Comparison of ENCODE assay signal across 8 mouse cellular contexts in genomic region chr6:37895646-37896435, GRCm38 (mm10). TPM values are rescaled to one million over a fixed set of nuclear protein-coding genes. Genes with fewer than 3 reads are reported as not detected.
DNase-seq lines count a peak whose midpoint lies in the region; ATAC-seq and TF ChIP-seq lines count a peak whose summit lies in the region.

No protein-coding gene starts in this region.

- no peaks in the 10 kb centered on the region; the same call in 1 of the 2 replicates for H3K4me1 ChIP-seq in liver, adult 2 months (ENCODE audit: control insufficient read depth, insufficient read depth, low read length)
- no peaks in the 10 kb centered on the region; the same call in 1 of the 2 replicates for H3K4me1 ChIP-seq in liver, embryonic 12.5 days
- no peaks in the 10 kb centered on the region for H3K4me1 ChIP-seq in forebrain, postnatal 0 days (ENCODE audit: insufficient read depth)
- peaks cover 8% of the 10 kb centered on the region for H3K4me1 ChIP-seq in limb, embryonic 13.5 days

- no peak for TF ChIP-seq POLR2A in liver, adult 2 months (IDR thresholded peaks at IDR 0.05; ENCODE audit: extremely low read depth, insufficient read depth, low read length)

- 77% methylated on average over 5 of the region's 5 CpGs for WGBS in liver, adult 2 months
- 76% methylated on average over 5 of the region's 5 CpGs for WGBS in liver, embryonic 12.5 days (ENCODE audit: insufficient replicate concordance)
- 52% methylated on average over 5 of the region's 5 CpGs for WGBS in forebrain, postnatal 0 days
- 72% methylated on average over 5 of the region's 5 CpGs for WGBS in limb, embryonic 13.5 days

- H3K9ac ChIP-seq in liver, adult 2 months (ENCODE audit: low read depth, low read length), result no peak overlapping the region
- no peak overlapping the region for H3K9ac ChIP-seq in liver, embryonic 12.5 days
- no peak overlapping the region for H3K9ac ChIP-seq in forebrain, postnatal 0 days
- H3K9ac ChIP-seq in limb, embryonic 13.5 days, result no peak overlapping the region

- TF ChIP-seq CTCF in liver, adult 2 months (IDR thresholded peaks at IDR 0.05; ENCODE audit: low read depth, low read length), result no peak
- TF ChIP-seq CTCF in forebrain, postnatal 0 days (IDR thresholded peaks at IDR 0.05; ENCODE audit: low read depth), result no peak

- H3K4me2 ChIP-seq in liver, embryonic 12.5 days, result no peak overlapping the region
- H3K4me2 ChIP-seq in forebrain, postnatal 0 days (ENCODE audit: low read depth), result no peak overlapping the region
- no peak overlapping the region for H3K4me2 ChIP-seq in limb, embryonic 13.5 days (replicated peaks)

- H3K27me3 ChIP-seq in liver, adult 2 months (ENCODE audit: control insufficient read depth, insufficient read depth, low read length), result no peaks in the 10 kb centered on the region
- H3K27me3 ChIP-seq in liver, embryonic 12.5 days (replicated peaks), result no peaks in the 10 kb centered on the region
- H3K27me3 ChIP-seq in forebrain, postnatal 0 days (ENCODE audit: insufficient read depth, low read length), result no peaks in the 10 kb centered on the region
- H3K27me3 ChIP-seq in limb, embryonic 13.5 days, result no peaks in the 10 kb centered on the region

- H3K9me3 ChIP-seq in liver, embryonic 12.5 days (replicated peaks), result 0 out of 2 replicates have a peak, but pooled peaks cover 6% of the 10 kb centered on the region
- H3K9me3 ChIP-seq in forebrain, postnatal 0 days (ENCODE audit: low read length), result no peaks in the 10 kb centered on the region
- peaks cover 12% of the 10 kb centered on the region for H3K9me3 ChIP-seq in limb, embryonic 13.5 days

- no peak for ATAC-seq in liver, embryonic 12.5 days
- ATAC-seq in activated CD4-positive, CD25-positive, alpha-beta regulatory T cell, adult 4 months, result peak; percentile 46
- peak; percentile 87 for ATAC-seq in forebrain, postnatal 0 days
- peak; percentile 44 for ATAC-seq in inflammation-experienced regulatory T-cells, adult 6 months
- peak; percentile 87 for ATAC-seq in limb, embryonic 13.5 days (ENCODE audit: low FRiP score, low read depth)
- ATAC-seq in granulocyte monocyte progenitor cell, adult 5-6 weeks (replicated peaks; ENCODE audit: poor library complexity, severe bottlenecking), result no peak

- peaks cover 26% of the 10 kb centered on the region; the same call in 1 of the 2 replicates for H3K79me2 ChIP-seq in liver, adult 2 months (ENCODE audit: control insufficient read depth, insufficient read depth, low read length)

- DNase-seq in liver, adult 2 months (ENCODE audit: extremely low read depth, low read depth, low spot score), result peak; percentile 41
- DNase-seq in forebrain, postnatal 0 days, result peak; percentile 74
- DNase-seq in retina, postnatal 1 day, result peak; percentile 54

- H3K4me3 ChIP-seq in liver, adult 2 months (ENCODE audit: insufficient read depth, low read depth, low read length), result no peak overlapping the region
- H3K4me3 ChIP-seq in liver, embryonic 12.5 days, result no peak overlapping the region
- H3K4me3 ChIP-seq in forebrain, postnatal 0 days (ENCODE audit: low read depth, low read length), result no peak overlapping the region
- no peak overlapping the region for H3K4me3 ChIP-seq in limb, embryonic 13.5 days

- H3K36me3 ChIP-seq in liver, adult 2 months (ENCODE audit: control insufficient read depth, insufficient read depth, low read length), result no peaks in the 10 kb centered on the region
- 0 out of 2 replicates have a peak, but pooled peaks cover 4% of the 10 kb centered on the region for H3K36me3 ChIP-seq in liver, embryonic 12.5 days
- H3K36me3 ChIP-seq in forebrain, postnatal 0 days (ENCODE audit: insufficient read depth), result no peaks in the 10 kb centered on the region
- H3K36me3 ChIP-seq in limb, embryonic 13.5 days, result peaks cover 8% of the 10 kb centered on the region

- H3K27ac ChIP-seq in liver, adult 2 months (replicated peaks; ENCODE audit: insufficient read depth, low read depth, low read length), result no peak overlapping the region
- no peak overlapping the region for H3K27ac ChIP-seq in liver, embryonic 12.5 days
- H3K27ac ChIP-seq in forebrain, postnatal 0 days (ENCODE audit: low read depth, low read length), result 0 out of 2 replicates have a peak overlapping the region, but pooled peaks have one; percentile 29
- peak overlapping the region; percentile 75; the same call in 1 of the 2 replicates for H3K27ac ChIP-seq in limb, embryonic 13.5 days

RNA-seq across cellular contexts. Expression of gene Trim24, which starts 25.2 kb away (rescaled TPM):
- total RNA-seq in liver, adult 2 months (2014; rRNA removed), result 31.1 and 38.3 TPM in 2 replicates
- polyA plus RNA-seq in liver, adult 2 months (2012; rRNA removed), result 15.2 and 17.5 TPM in 2 replicates
- polyA plus RNA-seq in liver, embryonic 12.5 days (2016; fragmentation: Nextera tagmentation; extraction: Ambion mirVana), result 8.8 and 9.3 TPM in 2 replicates
- 10 to 100 TPM; 11.4 to 14.1 TPM for polyA plus RNA-seq in activated CD4-positive, CD25-positive, alpha-beta regulatory T cell, adult 4 months (2017; shearing (Covaris generic))
- total RNA-seq in forebrain, postnatal 0 days (2014; rRNA removed), result 55.9 and 70.5 TPM in 2 replicates
- polyA plus RNA-seq in forebrain, postnatal 0 days (2015; fragmentation: Nextera tagmentation; extraction: Ambion mirVana), result 10.9 and 13.0 TPM in 2 replicates
- 10 to 100 TPM in 2 of 3 experiments, 1 to 10 TPM in 1; 8.5 to 18.2 (median 14.7) TPM for polyA plus RNA-seq in inflammation-experienced regulatory T-cells, adult 6 months (2017; shearing (Covaris generic))
- 16.8 and 17.5 TPM in 2 replicates for polyA plus RNA-seq in limb, embryonic 13.5 days (2015; fragmentation: Nextera tagmentation; extraction: Ambion mirVana)
- total RNA-seq in granulocyte monocyte progenitor cell, adult 5-6 weeks (2014; fragmentation: Nextera tagmentation), result 29.9 and 31.0 TPM in 2 replicates
- 13.9 and 16.6 TPM in 2 replicates for total RNA-seq in granulocyte monocyte progenitor cell, adult 5-6 weeks (2017)

Comparison
In these comparisons a context has a peak if more than half of its experiments do, and no peak if none do; other contexts are left out.
1. H3K27ac ChIP-seq: peak in forebrain, postnatal 0 days (single experiment) and limb, embryonic 13.5 days (single experiment); none in liver, adult 2 months (single experiment) and liver, embryonic 12.5 days (single experiment).
2. ATAC-seq: peak in activated CD4-positive, CD25-positive, alpha-beta regulatory T cell, adult 4 months (single experiment), forebrain, postnatal 0 days (single experiment), inflammation-experienced regulatory T-cells, adult 6 months (single experiment) and limb, embryonic 13.5 days (single experiment); none in liver, embryonic 12.5 days (single experiment) and granulocyte monocyte progenitor cell, adult 5-6 weeks (single experiment).
3. Peak in every context shown above with its lines, with median percentiles within 50 percentile points of each other: DNase-seq.